Mouse (Mus musculus) limb, embryonic 11.5 days (tissue): ENCODE data around the gene Mmp19. TPM values are rescaled to one million over a fixed set of nuclear protein-coding genes. Genes with fewer than 3 reads are reported as not detected.

Source experiments
- ATAC-seq: fragments of 200-750 bp; cut with Nextera tagmentation; 2 replicates; pipeline ENCODE4 v1.8.0; 2017; ENCODE audit warnings: low read depth; ENCODE audit not compliant: insufficient number of reproducible peaks, low FRiP score, low TSS enrichment
- DNase-seq: peaks from one replicate; pipeline ENCODE4 v3.0.0-alpha.2; 2015; ENCODE audit warnings: low spot score
- H3K27ac ChIP-seq: fragments of 300-500 bp; sonication (generic); replicated peaks from 2 replicates; pipeline ENCODE4 v1.5.1; 2014; ENCODE audit warnings: low read depth, mild to moderate bottlenecking, low read length
- H3K27me3 ChIP-seq: fragments of 300-500 bp; sonication (generic); 2 replicates; pipeline ENCODE4 v1.6.1; 2014; ENCODE audit warnings: mild to moderate bottlenecking, low read length, mixed read lengths; ENCODE audit not compliant: control insufficient read depth, insufficient read depth
- H3K36me3 ChIP-seq: fragments of 300-500 bp; sonication (generic); 2 replicates; pipeline ENCODE4 v1.6.1; 2014; ENCODE audit warnings: mild to moderate bottlenecking, low read length, moderate library complexity, mixed read lengths; ENCODE audit not compliant: control insufficient read depth, insufficient read depth
- H3K4me1 ChIP-seq: fragments of 300-500 bp; sonication (generic); 2 replicates; pipeline ENCODE4 v1.6.1; 2014; ENCODE audit warnings: low read length, mixed read lengths; ENCODE audit not compliant: control insufficient read depth, insufficient read depth
- H3K4me2 ChIP-seq: fragments of 300-500 bp; sonication (generic); 2 replicates; pipeline ENCODE4 v1.6.1; 2014; ENCODE audit warnings: low read depth, mild to moderate bottlenecking, moderate library complexity; ENCODE audit not compliant: severe bottlenecking
- H3K4me3 ChIP-seq: fragments of 300-500 bp; sonication (generic); 2 replicates; pipeline ENCODE4 v1.5.1; 2014; ENCODE audit warnings: low read depth, low read length
- H3K9ac ChIP-seq: fragments of 300-500 bp; sonication (generic); 2 replicates; pipeline ENCODE4 v1.6.1; 2014; ENCODE audit warnings: mild to moderate bottlenecking, low read length
- H3K9me3 ChIP-seq: fragments of 300-500 bp; sonication (generic); 2 replicates; pipeline ENCODE4 v1.6.1; 2016; ENCODE audit warnings: low read length; ENCODE audit not compliant: control insufficient read depth
- WGBS: fragments of 180-500 bp; shearing (Covaris S2); extraction: QIAGEN DNeasy Blood & Tissue Kit; methylation state at CpG from one replicate; pipeline ENCODE4 v1.1.7; 2014; 5-methylcytosine and 5-hydroxymethylcytosine counted together
- polyA plus RNA-seq: library from polyadenylated mRNA; unstranded; fragments of >200 nt; fragmentation: Nextera tagmentation; extraction: Ambion mirVana; gene quantifications from 2 replicates; pipeline ENCODE4 v1.2.1, GENCODE M21; 2014

The Mmp19 gene
- polyA plus RNA-seq, 1 experiment from 2014 or later: 0.55 TPM

- H3K27ac ChIP-seq: peak within 1 kb of the TSS; percentile 96
- H3K4me1 ChIP-seq: peaks cover 20% of the 10 kb centered on the region
- peak within 1 kb of the TSS; percentile 86 for H3K9ac ChIP-seq
- no peaks in the 10 kb centered on the region for H3K9me3 ChIP-seq
- peak within 1 kb of the TSS; percentile 69 for H3K4me2 ChIP-seq
- peak; percentile 0; the same call in 1 of the 2 replicates for ATAC-seq
- no peaks in the 10 kb centered on the region for H3K27me3 ChIP-seq
- H3K4me3 ChIP-seq: peak within 1 kb of the TSS; percentile 81
- no peak for DNase-seq
- under 1% methylated on average over 14 of the region's 14 CpGs for WGBS
- H3K36me3 ChIP-seq: peaks cover 6% of the 10 kb centered on the region; the same call in 1 of the 2 replicates
Measured at GRCm38 (mm10) chr10:128803771-128804270, 13.1 kb downstream of the Mmp19 start, which contains the start of gene Dnajc14. TSS of gene Dnajc14 (plus strand) at chr10:128804062.

DNA sequence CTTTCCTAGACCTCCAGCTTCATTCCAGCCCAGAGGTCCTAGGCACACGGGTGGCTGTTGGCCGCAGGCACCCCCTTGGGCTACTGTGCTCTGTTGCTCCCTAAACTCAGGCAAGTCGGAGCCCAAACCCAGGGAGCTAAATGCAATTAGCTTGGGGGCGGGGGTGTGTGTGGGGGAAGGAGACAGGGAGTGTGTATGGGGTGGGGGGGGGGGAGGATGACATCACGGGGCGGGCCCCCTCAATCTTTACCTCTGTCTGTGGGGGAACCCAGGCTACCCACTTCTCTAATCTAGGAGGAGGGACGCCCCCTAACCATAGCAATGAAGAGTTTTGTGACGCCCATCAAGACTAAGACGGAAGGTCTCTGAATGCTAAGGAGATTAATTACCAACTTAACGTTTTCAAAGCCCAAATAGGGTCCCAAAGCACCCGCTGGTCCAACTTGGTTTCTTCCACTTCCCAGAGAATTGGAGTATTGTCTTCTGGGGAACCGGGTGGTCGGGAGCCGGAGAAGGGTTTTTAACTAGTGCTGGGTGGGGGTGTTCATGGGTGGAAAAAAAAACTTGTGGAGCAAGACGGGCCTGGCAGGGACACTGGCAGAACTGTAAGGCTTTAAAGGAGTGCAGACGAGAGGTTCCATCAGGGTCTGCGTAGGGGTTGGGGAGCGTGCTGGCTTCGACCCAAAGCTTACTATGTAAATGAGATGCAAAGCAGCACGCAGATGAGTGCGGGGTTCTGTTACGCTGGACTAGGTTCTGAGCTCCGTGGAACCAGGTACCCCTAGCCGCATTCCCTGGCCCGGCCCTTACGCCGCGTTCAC is 13.8 kb downstream of the Mmp19 start, which contains the start of gene Tmem198b:
Tmem198b (minus strand) TSS at position 100 of the 821 bp plus-strand sequence.
- 1% methylated on average over 26 of the region's 28 CpGs for WGBS
- peak; percentile 57 for ATAC-seq
- peak within 1 kb of the TSS; percentile 81 for H3K4me3 ChIP-seq
- H3K36me3 ChIP-seq: peaks cover 6% of the 10 kb centered on the region; the same call in 1 of the 2 replicates
- peak within 1 kb of the TSS; percentile 69 for H3K4me2 ChIP-seq
- peak; percentile 79 for DNase-seq
- no peaks in the 10 kb centered on the region for H3K27me3 ChIP-seq
- H3K9me3 ChIP-seq: no peaks in the 10 kb centered on the region
- H3K4me1 ChIP-seq: peaks cover 20% of the 10 kb centered on the region
- peak within 1 kb of the TSS; percentile 96 for H3K27ac ChIP-seq
- H3K9ac ChIP-seq: peak within 1 kb of the TSS; percentile 86

DNA sequence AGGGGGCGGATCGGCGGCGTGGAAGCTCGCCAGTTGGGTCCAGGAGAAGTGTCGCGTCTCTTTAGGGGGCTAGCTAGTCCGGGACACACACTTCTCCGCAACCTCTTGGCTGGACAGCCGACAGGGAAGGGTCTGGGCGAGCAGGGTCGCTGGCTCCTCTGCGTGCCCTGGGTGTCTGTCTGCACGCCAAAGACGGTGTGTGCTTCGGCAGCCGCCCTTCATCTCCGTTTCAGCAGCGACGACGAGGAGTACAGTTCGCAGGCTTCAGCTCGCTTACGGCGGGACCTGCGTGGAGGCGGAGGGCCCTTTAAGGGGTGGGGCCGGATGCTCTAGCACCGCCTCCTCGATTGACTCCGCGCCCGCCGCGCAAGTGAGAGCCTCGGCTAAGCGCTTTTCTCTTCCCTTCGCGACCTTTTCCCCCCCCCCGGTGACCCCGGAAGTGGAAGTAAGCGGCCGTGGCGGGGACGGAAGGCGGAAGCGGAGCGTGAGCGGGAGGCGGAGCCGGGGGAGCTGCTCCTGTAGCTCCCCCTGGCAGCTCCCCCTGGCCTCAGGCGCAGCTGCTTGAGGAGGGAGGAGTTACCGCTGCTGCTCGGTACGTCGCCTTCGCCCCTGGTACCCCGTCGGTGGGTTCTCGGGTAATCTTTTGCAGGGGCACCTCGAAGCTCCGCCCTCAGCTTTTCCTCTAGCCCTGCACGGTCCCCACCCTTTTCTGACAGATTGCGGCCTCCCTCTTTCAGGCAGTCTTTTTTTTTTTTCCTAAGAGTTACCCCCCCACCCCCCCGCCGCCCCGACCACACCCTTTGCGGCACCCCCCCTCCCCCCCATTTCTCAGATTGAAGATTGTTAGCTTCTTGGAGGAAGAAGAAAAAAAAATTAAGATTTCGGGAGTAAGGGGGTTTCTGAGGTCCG is 14.6 kb downstream of the Mmp19 start:
- peak overlapping the region; percentile 69 for H3K4me2 ChIP-seq
- under 1% methylated on average over 69 of the region's 70 CpGs for WGBS
- no peaks in the 10 kb centered on the region for H3K27me3 ChIP-seq
- H3K36me3 ChIP-seq: peaks cover 3% of the 10 kb centered on the region; the same call in 1 of the 2 replicates
- peak overlapping the region; percentile 86 for H3K9ac ChIP-seq
- H3K4me1 ChIP-seq: peaks cover 20% of the 10 kb centered on the region
- no peaks in the 10 kb centered on the region for H3K9me3 ChIP-seq
- peak; percentile 92 for ATAC-seq
- peak overlapping the region; percentile 96 for H3K27ac ChIP-seq
- H3K4me3 ChIP-seq: peak overlapping the region; percentile 81
- peak; percentile 98 for DNase-seq

GRCm38 (mm10) chr10:128806086-128806485 is 15.4 kb downstream of the Mmp19 start:
- peak overlapping the region; percentile 81 for H3K4me3 ChIP-seq
- H3K9ac ChIP-seq: peak overlapping the region; percentile 86
- H3K4me1 ChIP-seq: peaks cover 20% of the 10 kb centered on the region
- 68% methylated on average over 6 of the region's 6 CpGs for WGBS
- H3K36me3 ChIP-seq: 0 out of 2 replicates have a peak, but pooled peaks cover 2% of the 10 kb centered on the region
- ATAC-seq (no peak), DNase-seq (no peak)
- H3K9me3 ChIP-seq: no peaks in the 10 kb centered on the region
- H3K27me3 ChIP-seq: no peaks in the 10 kb centered on the region
- no peak overlapping the region for H3K27ac ChIP-seq
- peak overlapping the region; percentile 69 for H3K4me2 ChIP-seq

DNA sequence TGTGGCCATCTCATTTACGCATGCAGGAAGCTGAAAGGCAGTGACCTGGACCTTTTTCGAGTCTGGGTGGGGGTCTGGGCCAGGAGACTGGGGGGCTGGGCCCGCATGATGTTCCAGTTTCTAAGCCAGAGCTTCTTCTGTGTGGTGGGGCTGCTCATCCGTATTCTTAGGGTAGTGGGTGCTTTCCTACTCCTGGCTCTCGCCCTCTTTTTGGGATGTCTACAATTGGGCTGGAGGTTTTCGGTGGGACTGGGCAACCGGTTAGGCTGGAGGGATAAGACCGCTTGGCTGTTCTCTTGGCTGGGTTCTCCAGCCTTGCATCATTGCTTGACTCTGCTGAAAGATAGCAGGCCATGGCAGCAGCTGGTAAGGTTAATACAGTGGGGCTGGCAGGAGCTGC is 16.3 kb downstream of the Mmp19 start:
- H3K9ac ChIP-seq: no peak overlapping the region
- peak overlapping the region; percentile 24; the same call in 1 of the 2 replicates for H3K4me2 ChIP-seq
- peaks cover 20% of the 10 kb centered on the region for H3K4me1 ChIP-seq
- ATAC-seq (no peak), DNase-seq (no peak)
- no peak overlapping the region for H3K27ac ChIP-seq
- WGBS: 91% methylated on average over 8 of the region's 8 CpGs
- H3K4me3 ChIP-seq: peak overlapping the region; percentile 81; the same call in 1 of the 2 replicates
- 0 out of 2 replicates have a peak, but pooled peaks cover 2% of the 10 kb centered on the region for H3K36me3 ChIP-seq
- no peaks in the 10 kb centered on the region for H3K27me3 ChIP-seq
- no peaks in the 10 kb centered on the region for H3K9me3 ChIP-seq

DNA sequence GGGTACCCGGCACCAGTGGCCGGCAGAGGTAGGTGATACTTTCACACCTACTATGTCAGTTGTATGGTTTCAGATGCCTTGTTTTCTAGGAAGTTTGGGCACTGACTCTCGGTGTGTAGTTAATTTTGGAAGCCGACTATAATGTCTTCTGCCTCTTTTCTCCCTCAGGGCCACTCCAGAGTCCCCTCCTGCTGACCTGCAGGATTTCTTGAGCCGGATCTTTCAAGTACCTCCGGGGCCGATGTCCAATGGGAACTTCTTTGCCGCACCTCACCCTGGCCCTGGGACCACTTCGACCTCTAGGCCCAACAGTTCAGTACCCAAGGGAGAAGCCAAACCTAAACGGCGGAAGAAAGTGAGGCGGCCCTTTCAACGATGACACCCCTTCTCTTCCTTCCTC is 26.3 kb downstream of the Mmp19 start, which contains the start of gene Sarnp:
Sarnp (plus strand) TSS at position 301 of the 400 bp plus-strand sequence.
- Histone ChIP-seq H3K9ac (no peak within 1 kb of the TSS), H3K27ac (no peak within 1 kb of the TSS), H3K4me1 (no peaks in the 10 kb centered on the region), H3K36me3 (peaks cover 17% of the 10 kb centered on the region; the same call in 1 of the 2 replicates), H3K4me3 (no peak within 1 kb of the TSS), H3K9me3 (no peaks in the 10 kb centered on the region), H3K27me3 (no peaks in the 10 kb centered on the region), H3K4me2 (no peak within 1 kb of the TSS)
- no peak for ATAC-seq
- DNase-seq: no peak
- 90% methylated on average over 13 of the region's 13 CpGs for WGBS

DNA sequence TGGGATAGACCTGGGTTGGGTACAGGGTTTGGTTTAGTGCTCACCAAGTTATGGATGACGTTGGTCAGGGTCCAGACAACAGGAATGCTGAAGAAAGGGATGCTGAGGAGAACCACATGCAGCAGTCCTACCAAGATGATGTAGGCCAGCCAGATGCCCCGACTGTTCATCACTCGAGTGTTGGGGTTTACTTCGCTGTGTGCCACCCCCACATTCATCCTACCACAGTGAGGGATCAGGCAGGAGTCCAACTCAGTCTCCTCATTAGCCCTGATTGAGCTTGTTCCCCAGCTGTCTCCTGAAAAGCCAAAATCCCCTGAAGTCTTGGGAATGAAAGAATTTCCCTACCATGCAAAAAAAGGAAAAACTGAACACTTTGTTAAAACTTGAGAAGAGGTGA is 29.5 kb downstream of the Mmp19 start:
- H3K4me1 ChIP-seq: 0 out of 2 replicates have a peak, but pooled peaks cover 3% of the 10 kb centered on the region
- no peak overlapping the region for H3K27ac ChIP-seq
- no peak overlapping the region for H3K9ac ChIP-seq
- no peak overlapping the region for H3K4me3 ChIP-seq
- DNase-seq (no peak), ATAC-seq (no peak)
- H3K27me3 ChIP-seq: no peaks in the 10 kb centered on the region
- H3K9me3 ChIP-seq: no peaks in the 10 kb centered on the region
- H3K36me3 ChIP-seq: peaks cover 12% of the 10 kb centered on the region; the same call in 1 of the 2 replicates
- 92% methylated on average over 4 of the region's 4 CpGs for WGBS
- H3K4me2 ChIP-seq: no peak overlapping the region; the same call in 1 of the 2 replicates
